Comparison of ENCODE assay signal across 24 mouse cellular contexts in the genomic region with DNA sequence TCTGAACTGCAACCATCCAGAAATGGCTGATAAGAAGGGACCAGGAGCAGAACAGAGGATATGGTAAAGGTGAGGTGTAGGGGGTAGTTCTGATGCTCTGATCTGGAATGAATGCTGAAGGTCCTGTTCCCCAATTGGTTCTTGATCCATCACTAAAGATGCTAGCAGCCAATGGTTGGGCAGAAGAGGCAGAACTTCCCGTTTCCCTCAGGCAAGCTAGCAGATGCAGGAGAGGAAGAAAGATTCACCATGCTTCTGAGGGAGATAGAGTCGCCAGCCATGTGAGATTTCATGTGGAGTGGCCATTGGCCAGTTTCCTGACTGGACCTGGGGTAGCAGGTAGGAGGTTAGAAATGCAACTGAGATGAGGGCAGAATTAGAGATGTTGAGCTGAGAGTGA.
A peak's percentile ranks its signal among the peaks of the same experiment; 100 is the strongest.
DNase-seq lines count a peak whose midpoint lies in the region; ATAC-seq and TF ChIP-seq lines count a peak whose summit lies in the region.
"Had no signal": no experiment of that assay in that cellular context is flagged by ENCODE, and none has a peak within 500 bp of the region (broad histone marks: within the 10 kb centered on the region; RNA-seq: fewer than 3 reads in every experiment).

No protein-coding gene starts in this region.

- no peak for TF ChIP-seq CTCF in CH12.LX (conservative IDR thresholded peaks at IDR 0.05 in 1 of 2, IDR thresholded peaks at IDR 0.05 in 1 of 2; ENCODE audit: low read depth in 2 of 2, low read length in 2 of 2)

- in situ Hi-C loops in CH12.LX (cut with MboI; ENCODE audit: low pct_ligation_motif_present, low pct_unique_long_range_greater_than_20kb, low sequenced_read_pairs) (no loop called here), ES-E14 (cut with MboI; ENCODE audit: low sequenced_read_pairs in 2 of 2, unreplicated experiment in 2 of 2) (no loop called here)

- no peak overlapping the region for H3K4me3 ChIP-seq in forebrain, embryonic 11.5 days (ENCODE audit: low read depth, low read length)
- no peak overlapping the region for H3K4me3 ChIP-seq in forebrain, embryonic 15.5 days
- H3K4me3 ChIP-seq in CH12.LX (replicated peaks in 1 of 3; ENCODE audit: low read depth in 2 of 3, low read length in 2 of 3, poor library complexity in 1 of 3) (peak overlapping the region; percentile 52 to 75 (median 61)), ES-E14 (ENCODE audit: insufficient read depth in 1 of 2, low read depth in 1 of 2, low read length in 2 of 2, poor library complexity in 1 of 2, severe bottlenecking in 1 of 2) (peak overlapping the region; percentile 23 to 42; a peak in 2 of 4 replicates)
- no peak overlapping the region for H3K4me3 ChIP-seq in hindbrain, embryonic 12.5 days

- no peaks in the 10 kb centered on the region for H3K27me3 ChIP-seq in forebrain, embryonic 11.5 days (ENCODE audit: control insufficient read depth, insufficient read depth, low read length)
- H3K27me3 ChIP-seq in forebrain, embryonic 15.5 days = no peaks in the 10 kb centered on the region
- no peaks in the 10 kb centered on the region for H3K27me3 ChIP-seq in CH12.LX (replicated peaks)
- H3K27me3 ChIP-seq in hindbrain, embryonic 12.5 days = no peaks in the 10 kb centered on the region

- DNase-seq in forebrain, embryonic 11.5 days (ENCODE audit: low spot score) = peak; percentile 25
- peak; percentile 78 for DNase-seq in A20 (ENCODE audit: low read depth, low spot score)
- peak; percentile 82 for DNase-seq in CH12.LX (ENCODE audit: extremely low read depth)
- no peak for DNase-seq in ES-E14 (ENCODE audit: low read depth, low spot score)
- no peak for DNase-seq in heart, adult 9 months (ENCODE audit: low spot score in 2 of 2)
- DNase-seq in urinary bladder, postnatal 10 days (ENCODE audit: low spot score) = no peak
- DNase-seq: adrenal gland, adult 2 months; adrenal gland, adult 8-10 months; adrenal gland, postnatal 10 days; adrenal gland, postnatal 14 days; adrenal gland, postnatal 25 days; adrenal gland, postnatal 36 days; B cell, adult 2 months; cerebellum, adult 11 months; cerebellum, adult 11-12 months; cerebellum, adult 18-20 months; cerebellum, adult 2 months; cerebellum, adult 8-10 months had no signal

- peak; percentile 82 for TF ChIP-seq POLR2A in CH12.LX (IDR thresholded peaks at IDR 0.05; ENCODE audit: low read depth, low read length)

- no peaks in the 10 kb centered on the region for H3K9me3 ChIP-seq in forebrain, embryonic 11.5 days (ENCODE audit: control insufficient read depth, low read length)
- no peaks in the 10 kb centered on the region for H3K9me3 ChIP-seq in forebrain, embryonic 15.5 days
- peaks cover 3% of the 10 kb centered on the region for H3K9me3 ChIP-seq in CH12.LX (replicated peaks; ENCODE audit: low read length)
- H3K9me3 ChIP-seq in ES-E14 (ENCODE audit: control insufficient read depth, insufficient read depth, low read depth, low read length) = no peaks in the 10 kb centered on the region
- no peaks in the 10 kb centered on the region for H3K9me3 ChIP-seq in hindbrain, embryonic 12.5 days (replicated peaks)
- H3K9me3 ChIP-seq: G1E had no signal

- TF ChIP-seq RAD21 in CH12.LX (IDR thresholded peaks at IDR 0.05; ENCODE audit: low read depth, low read length) = no peak

- no peak overlapping the region for H3K27ac ChIP-seq in forebrain, embryonic 11.5 days (ENCODE audit: low read depth, low read length)
- no peak overlapping the region for H3K27ac ChIP-seq in forebrain, embryonic 15.5 days (replicated peaks)
- no peak overlapping the region for H3K27ac ChIP-seq in CH12.LX (ENCODE audit: insufficient read depth, low read depth)
- H3K27ac ChIP-seq in ES-E14 (ENCODE audit: insufficient read depth, low read depth, low read length, poor library complexity, severe bottlenecking) = no peak overlapping the region
- no peak overlapping the region for H3K27ac ChIP-seq in hindbrain, embryonic 12.5 days

- no peak for TF ChIP-seq EP300 in CH12.LX (IDR thresholded peaks at IDR 0.05; ENCODE audit: low read length)

- no peak overlapping the region for H3K9ac ChIP-seq in forebrain, embryonic 11.5 days (ENCODE audit: low read length)
- H3K9ac ChIP-seq in forebrain, embryonic 15.5 days (replicated peaks) = no peak overlapping the region
- H3K9ac ChIP-seq in CH12.LX (ENCODE audit: insufficient read depth, low read depth) = peak overlapping the region; percentile 34
- H3K9ac ChIP-seq in ES-E14 (ENCODE audit: insufficient read depth, low read depth, low read length, poor library complexity, severe bottlenecking) = peak overlapping the region; percentile 22; the same call in 1 of the 2 replicates
- no peak overlapping the region for H3K9ac ChIP-seq in hindbrain, embryonic 12.5 days

- no peak overlapping the region for H3K4me2 ChIP-seq in forebrain, embryonic 11.5 days (ENCODE audit: low read depth, low read length, severe bottlenecking)
- no peak overlapping the region for H3K4me2 ChIP-seq in forebrain, embryonic 15.5 days (replicated peaks)
- H3K4me2 ChIP-seq in CH12.LX (ENCODE audit: insufficient read depth, low read depth, poor library complexity, severe bottlenecking) = peak overlapping the region; percentile 59
- H3K4me2 ChIP-seq in hindbrain, embryonic 12.5 days (replicated peaks) = no peak overlapping the region

- dilution Hi-C loops in CH12.LX (cut with MboI; ENCODE audit: extremely low pct_ligation_motif_present, extremely low pct_unique_long_range_greater_than_20kb, low sequenced_read_pairs) = no loop called here

- H3K36me3 ChIP-seq in forebrain, embryonic 11.5 days (ENCODE audit: control insufficient read depth, insufficient read depth, low read length) = no peaks in the 10 kb centered on the region
- no peaks in the 10 kb centered on the region for H3K36me3 ChIP-seq in forebrain, embryonic 15.5 days
- H3K36me3 ChIP-seq in CH12.LX (replicated peaks in 1 of 2; ENCODE audit: control insufficient read depth in 1 of 2, insufficient read depth in 1 of 2, low read length in 1 of 2) (peaks cover 0 to 19% of the 10 kb centered on the region in 2 experiments), ES-E14 (ENCODE audit: control insufficient read depth, insufficient read depth, low read length, poor library complexity, severe bottlenecking) (no peaks in the 10 kb centered on the region)
- no peaks in the 10 kb centered on the region for H3K36me3 ChIP-seq in hindbrain, embryonic 12.5 days
- H3K36me3 ChIP-seq: G1E had no signal

- H3K4me1 ChIP-seq in forebrain, embryonic 11.5 days (replicated peaks; ENCODE audit: control insufficient read depth, insufficient read depth, low read length) = no peaks in the 10 kb centered on the region; the same call in 1 of the 2 replicates
- no peaks in the 10 kb centered on the region for H3K4me1 ChIP-seq in forebrain, embryonic 15.5 days
- peaks cover 6 to 35% of the 10 kb centered on the region in 2 experiments for H3K4me1 ChIP-seq in CH12.LX (ENCODE audit: control insufficient read depth in 1 of 2, insufficient read depth in 2 of 2)
- peaks cover 0 to 4% of the 10 kb centered on the region in 2 experiments; a peak in 1 of 4 replicates for H3K4me1 ChIP-seq in ES-E14 (ENCODE audit: control insufficient read depth in 2 of 2, insufficient read depth in 2 of 2, low read length in 2 of 2, poor library complexity in 1 of 2)
- no peaks in the 10 kb centered on the region for H3K4me1 ChIP-seq in hindbrain, embryonic 12.5 days

- no peak for ATAC-seq in forebrain, embryonic 11.5 days (replicated peaks; ENCODE audit: low FRiP score)
- ATAC-seq in forebrain, embryonic 15.5 days (replicated peaks) = no peak
- ATAC-seq in hindbrain, embryonic 12.5 days (ENCODE audit: low FRiP score) = no peak
- ATAC-seq: activated CD4-positive, CD25-positive, alpha-beta regulatory T cell, adult 4 months; CD4-positive, CD25-positive, alpha-beta regulatory T cell, adult 4 months; Patski had no signal

- H3K79me2 ChIP-seq in CH12.LX (replicated peaks; ENCODE audit: control insufficient read depth, extremely low read depth, insufficient read depth, poor library complexity, severe bottlenecking) = no peaks in the 10 kb centered on the region

- WGBS in forebrain, embryonic 11.5 days = 73% methylated on average over 2 of the region's 2 CpGs
- WGBS in forebrain, embryonic 15.5 days = 76% methylated on average over 2 of the region's 2 CpGs
- 66% methylated on average over 2 of the region's 2 CpGs for WGBS in hindbrain, embryonic 12.5 days

TF ChIP-seq in CH12.LX, 34 proteins besides CTCF, POLR2A, EP300 and RAD21 (continues in another document):
- TF ChIP-seq ZMIZ1 (IDR thresholded peaks at IDR 0.05; ENCODE audit: low read depth, low read length) = peak; percentile 69; the same call in 1 of the 2 replicates
- TF ChIP-seq TCF12 (IDR thresholded peaks at IDR 0.05; ENCODE audit: low read depth, low read length) = peak; percentile 42; the same call in 1 of the 2 replicates
- TF ChIP-seq TBP (conservative IDR thresholded peaks at IDR 0.05; ENCODE audit: low read depth, low read length) = peak; percentile 83
- TF ChIP-seq ELF1 (IDR thresholded peaks at IDR 0.05; ENCODE audit: low read depth, low read length) = peak; percentile 84
- peak; percentile 82 for TF ChIP-seq MXI1 (IDR thresholded peaks at IDR 0.05; ENCODE audit: low read depth, low read length)
- TF ChIP-seq CHD2 (IDR thresholded peaks at IDR 0.05; ENCODE audit: low read length) = peak; percentile 81; the same call in 1 of the 2 replicates
- peak; percentile 74; the same call in 1 of the 2 replicates for TF ChIP-seq NELFE (IDR thresholded peaks at IDR 0.05; ENCODE audit: low read depth, low read length)
- no peak; the same call in 1 of the 2 replicates for TF ChIP-seq USF1 (IDR thresholded peaks at IDR 0.05; ENCODE audit: low read depth, low read length)
- TF ChIP-seq MAFK (IDR thresholded peaks at IDR 0.05; ENCODE audit: insufficient replicate concordance, low read length) = no peak
- no peak for TF ChIP-seq MAZ (IDR thresholded peaks at IDR 0.05; ENCODE audit: low read depth, low read length)

TF ChIP-seq in ES-E14, 5 proteins besides CTCF, POLR2A, EP300 and RAD21:
- TF ChIP-seq MAFK (IDR thresholded peaks at IDR 0.05; ENCODE audit: insufficient read depth, low read depth, low read length) (no peak), ZC3H11A (IDR thresholded peaks at IDR 0.05; ENCODE audit: borderline replicate concordance, low read depth, low read length) (no peak), ZNF384 (IDR thresholded peaks at IDR 0.05; ENCODE audit: low read depth, low read length) (no peak), CHD2 (IDR thresholded peaks at IDR 0.05; ENCODE audit: low read depth, low read length) (no peak), HCFC1 (IDR thresholded peaks at IDR 0.05; ENCODE audit: borderline replicate concordance, insufficient read depth, low read length) (no peak)
TF ChIP-seq in ES-E14: peak in this region for 0.

Comparison
In these comparisons a context has a peak if more than half of its experiments do, and no peak if none do; other contexts are left out.
1. DNase-seq: peak in forebrain, embryonic 11.5 days (single experiment), A20 (single experiment) and CH12.LX (single experiment); none in ES-E14 (single experiment), heart, adult 9 months (0 of 2) and urinary bladder, postnatal 10 days (single experiment).
2. H3K4me3 ChIP-seq: peak in CH12.LX (3 of 3) and ES-E14 (2 of 2); none in forebrain, embryonic 11.5 days (single experiment), forebrain, embryonic 15.5 days (single experiment) and hindbrain, embryonic 12.5 days (single experiment).
3. H3K9ac ChIP-seq: peak in CH12.LX (single experiment) and ES-E14 (single experiment); none in forebrain, embryonic 11.5 days (single experiment), forebrain, embryonic 15.5 days (single experiment) and hindbrain, embryonic 12.5 days (single experiment).